Mouse (Mus musculus) kidney, postnatal 0 days (tissue): ENCODE measurements around the gene Rplp2. TPM values are rescaled to one million over a fixed set of nuclear protein-coding genes. Genes with fewer than 3 reads are reported as not detected.
"Not testable (repeated sequence)": the region's sequence is repeated elsewhere in the genome, so short reads cannot be mapped to it uniquely, and the experiment has no call there.

Experiments
- ATAC-seq: fragments of 200-750 bp; cut with Nextera tagmentation; replicated peaks from 2 replicates; pipeline ENCODE4 v1.8.0; 2017; ENCODE audit warnings: low read depth, moderate number of reproducible peaks, moderate TSS enrichment, moderate library complexity; ENCODE audit not compliant: low FRiP score
- DNase-seq: peaks from one replicate; pipeline ENCODE4 v3.0.0-alpha.2; 2016; ENCODE audit warnings: low spot score
- H3K27ac ChIP-seq: fragments of 300-500 bp; sonication (generic); 2 replicates; pipeline ENCODE4 v1.5.1; 2014; ENCODE audit warnings: mild to moderate bottlenecking
- H3K27me3 ChIP-seq: fragments of 300-500 bp; sonication (generic); 2 replicates; pipeline ENCODE4 v1.6.1; 2014; ENCODE audit warnings: low read length, mixed read lengths; ENCODE audit not compliant: insufficient read depth
- H3K36me3 ChIP-seq: fragments of 300-500 bp; sonication (generic); 2 replicates; pipeline ENCODE4 v1.6.1; 2014; ENCODE audit warnings: low read length, mixed read lengths; ENCODE audit not compliant: insufficient read depth
- H3K4me1 ChIP-seq: fragments of 300-500 bp; sonication (generic); replicated peaks from 2 replicates; pipeline ENCODE4 v1.6.1; 2014; ENCODE audit warnings: antibody characterized with exemption, low read length, mixed read lengths; ENCODE audit not compliant: insufficient read depth
- H3K4me2 ChIP-seq: fragments of 300-500 bp; sonication (generic); 2 replicates; pipeline ENCODE4 v1.6.1; 2014; ENCODE audit warnings: mild to moderate bottlenecking, low read length, moderate library complexity, mixed read lengths
- H3K4me3 ChIP-seq: fragments of 300-500 bp; sonication (generic); replicated peaks from 2 replicates; pipeline ENCODE4 v1.5.1; 2014; ENCODE audit warnings: low read depth, low read length
- H3K9ac ChIP-seq: fragments of 300-500 bp; sonication (generic); 2 replicates; pipeline ENCODE4 v1.6.1; 2014; ENCODE audit warnings: low read depth, low read length
- H3K9me3 ChIP-seq: fragments of 300-500 bp; sonication (generic); replicated peaks from 2 replicates; pipeline ENCODE4 v1.6.1; 2016; ENCODE audit warnings: low read length, inconsistent platforms, mixed read lengths
- CTCF ChIP-seq: IDR thresholded peaks from 2 replicates; pipeline ENCODE4 v1.5.1; 2016; ENCODE audit warnings: antibody characterized with exemption, low read depth, mild to moderate bottlenecking, moderate library complexity
- WGBS: fragments of 180-500 bp; shearing (Covaris S2); extraction: QIAGEN DNeasy Blood & Tissue Kit; methylation state at CpG from one replicate; pipeline ENCODE4 v1.1.7; 2014; 5-methylcytosine and 5-hydroxymethylcytosine counted together
- polyA plus RNA-seq: library from polyadenylated mRNA; unstranded; fragments of >200 nt; fragmentation: Nextera tagmentation; extraction: Ambion mirVana; gene quantifications from 2 replicates; pipeline ENCODE4 v1.2.1, GENCODE M21; 2015

Gene Rplp2
- polyA plus RNA-seq, 1 experiment from 2014 or later = 1,595 TPM

- Histone ChIP-seq H3K36me3 (peaks cover 5% of the 10 kb centered on the region; the same call in 1 of the 2 replicates), H3K9me3 (no peaks in the 10 kb centered on the region), H3K4me3 (peak overlapping the region; percentile 44), H3K9ac (peak overlapping the region; percentile 61), H3K27me3 (no peaks in the 10 kb centered on the region), H3K4me2 (peak overlapping the region; percentile 88), H3K4me1 (peaks cover 20% of the 10 kb centered on the region; the same call in 1 of the 2 replicates), H3K27ac (peak overlapping the region; percentile 27; the same call in 1 of the 2 replicates)
- 9% methylated on average over 12 of the region's 12 CpGs for WGBS
- TF ChIP-seq CTCF = peak; percentile 59
- ATAC-seq (peak; percentile 7; the same call in 1 of the 2 replicates), DNase-seq (peak; percentile 78)
These were observed 3.9 kb upstream of the Rplp2 start for GRCm38 (mm10) chr7:141443081-141443821.

- Histone ChIP-seq H3K9me3 (no peaks in the 10 kb centered on the region), H3K27ac (peak within 1 kb of the TSS; percentile 27), H3K4me2 (peak within 1 kb of the TSS; percentile 88), H3K27me3 (no peaks in the 10 kb centered on the region), H3K4me3 (peak within 1 kb of the TSS; percentile 44), H3K9ac (peak within 1 kb of the TSS; percentile 61), H3K4me1 (peaks cover 22% of the 10 kb centered on the region; the same call in 1 of the 2 replicates), H3K36me3 (peaks cover 7% of the 10 kb centered on the region; the same call in 1 of the 2 replicates)
- ATAC-seq (peak; percentile 30; the same call in 1 of the 2 replicates), DNase-seq (peak; percentile 93)
- TF ChIP-seq CTCF = no peak
- 0% methylated on average over 25 of the region's 25 CpGs for WGBS
These were observed 3.3 kb upstream of the Rplp2 start, which contains the start of gene Pidd1 for GRCm38 (mm10) chr7:141443828-141444237. Gene Pidd1 (minus strand): TSS chr7:141444025.

GRCm38 (mm10) chr7:141446374-141446773, 796 bp upstream of the Rplp2 start:
- not testable (repeated sequence) for H3K9me3 ChIP-seq, H3K4me3 ChIP-seq, H3K27ac ChIP-seq, H3K4me2 ChIP-seq, H3K27me3 ChIP-seq, DNase-seq, ATAC-seq, H3K9ac ChIP-seq
- H3K4me1 ChIP-seq = peaks cover 20% of the 10 kb centered on the region; the same call in 1 of the 2 replicates
- WGBS = 85% methylated on average over 3 of the region's 3 CpGs
- H3K36me3 ChIP-seq = peaks cover 11% of the 10 kb centered on the region; the same call in 1 of the 2 replicates

GRCm38 (mm10) chr7:141451928-141452327, 4.8 kb downstream of the Rplp2 start:
- no peak overlapping the region for H3K27ac ChIP-seq
- no peak overlapping the region for H3K4me3 ChIP-seq
- TF ChIP-seq CTCF = no peak
- H3K4me1 ChIP-seq = 0 out of 2 replicates have a peak, but pooled peaks cover 7% of the 10 kb centered on the region
- H3K9ac ChIP-seq = no peak overlapping the region
- no peak for DNase-seq
- no peaks in the 10 kb centered on the region for H3K27me3 ChIP-seq
- H3K36me3 ChIP-seq = peaks cover 17% of the 10 kb centered on the region; the same call in 1 of the 2 replicates
- H3K9me3 ChIP-seq = no peaks in the 10 kb centered on the region
- no peak for ATAC-seq
- no peak overlapping the region for H3K4me2 ChIP-seq

GRCm38 (mm10) chr7:141453636-141454035, 6.5 kb downstream of the Rplp2 start:
- H3K27ac ChIP-seq = no peak overlapping the region
- H3K27me3 ChIP-seq = no peaks in the 10 kb centered on the region
- no peak overlapping the region for H3K9ac ChIP-seq
- no peaks in the 10 kb centered on the region for H3K9me3 ChIP-seq
- H3K4me2 ChIP-seq = no peak overlapping the region
- DNase-seq (no peak), ATAC-seq (no peak)
- WGBS = 74% methylated on average over 2 of the region's 2 CpGs
- TF ChIP-seq CTCF = no peak
- 0 out of 2 replicates have a peak, but pooled peaks cover 3% of the 10 kb centered on the region for H3K4me1 ChIP-seq
- H3K4me3 ChIP-seq = no peak overlapping the region
- peaks cover 22% of the 10 kb centered on the region for H3K36me3 ChIP-seq

- H3K36me3 ChIP-seq = peaks cover 24% of the 10 kb centered on the region
- peak; percentile 82 for ATAC-seq
These were observed 7.9 kb downstream of the Rplp2 start, which contains the start of gene Pnpla2 for GRCm38 (mm10) chr7:141454967-141455551. Gene Pnpla2 (plus strand): TSS chr7:141455198.

More at GRCm38 (mm10) chr7:141454967-141455551, 7.9 kb downstream of the Rplp2 start, which contains the start of gene Pnpla2:
- peak; percentile 45 for TF ChIP-seq CTCF
- Histone ChIP-seq H3K4me3 (peak within 1 kb of the TSS; percentile 74), H3K4me2 (peak within 1 kb of the TSS; percentile 72), H3K4me1 (0 out of 2 replicates have a peak, but pooled peaks cover 3% of the 10 kb centered on the region), H3K9me3 (no peaks in the 10 kb centered on the region), H3K27me3 (no peaks in the 10 kb centered on the region), H3K9ac (peak within 1 kb of the TSS; percentile 74), H3K27ac (peak within 1 kb of the TSS; percentile 96)
- peak; percentile 96 for DNase-seq
- 1% methylated on average over 38 of the region's 45 CpGs for WGBS
